In genomic region chr16:27002714-27003113, GRCm38 (mm10) we compare ENCODE assay signal across 32 mouse cellular contexts. TPM values are rescaled to one million over a fixed set of nuclear protein-coding genes. Genes with fewer than 3 reads are reported as not detected.
"Had no signal": no experiment of that assay in that cellular context is flagged by ENCODE, and none has a peak within 500 bp of the region (broad histone marks: within the 10 kb centered on the region; RNA-seq: fewer than 3 reads in every experiment).

No protein-coding gene starts in this region.

- H3K27me3 ChIP-seq: heart, embryonic 13.5 days; heart, embryonic 15.5 days; hindbrain, embryonic 13.5 days; hindbrain, embryonic 15.5 days; kidney, embryonic 15.5 days; limb, embryonic 13.5 days; limb, embryonic 15.5 days; liver, embryonic 13.5 days had no signal

- H3K27ac ChIP-seq: heart, adult 2 months; heart, embryonic 13.5 days; heart, embryonic 15.5 days; hindbrain, embryonic 13.5 days; hindbrain, embryonic 15.5 days; hindbrain, postnatal 0 days; kidney, embryonic 15.5 days; kidney, postnatal 0 days; limb, embryonic 13.5 days; limb, embryonic 15.5 days; liver, embryonic 13.5 days had no signal

- H3K9me3 ChIP-seq: heart, embryonic 13.5 days; heart, embryonic 15.5 days; hindbrain, embryonic 13.5 days; hindbrain, embryonic 15.5 days; kidney, embryonic 15.5 days; limb, embryonic 13.5 days; limb, embryonic 15.5 days; liver, embryonic 13.5 days had no signal

- H3K4me1 ChIP-seq: heart, embryonic 13.5 days; heart, embryonic 15.5 days; kidney, embryonic 15.5 days; limb, embryonic 15.5 days; liver, embryonic 13.5 days had no signal

- H3K36me3 ChIP-seq: heart, embryonic 13.5 days; heart, embryonic 15.5 days; hindbrain, embryonic 13.5 days; hindbrain, embryonic 15.5 days; kidney, embryonic 15.5 days; limb, embryonic 13.5 days; limb, embryonic 15.5 days; liver, embryonic 13.5 days had no signal

- DNase-seq: gastrocnemius, postnatal 14 days; gastrocnemius, postnatal 36 days; heart, adult 11 months; heart, adult 2 months; heart, postnatal 14 days; heart, postnatal 36 days; kidney, adult 11 months; kidney, adult 2 months; kidney, adult 9 months; kidney, postnatal 14 days; kidney, postnatal 36 days; layer of hippocampus, postnatal 36 days; left cerebral cortex, postnatal 4 days; liver, embryonic 13.5 days had no signal

- H3K9ac ChIP-seq: heart, embryonic 13.5 days; heart, embryonic 15.5 days; hindbrain, embryonic 13.5 days; hindbrain, embryonic 15.5 days; kidney, embryonic 15.5 days; limb, embryonic 13.5 days; limb, embryonic 15.5 days; liver, embryonic 13.5 days had no signal

- H3K4me3 ChIP-seq: heart, adult 2 months; heart, embryonic 13.5 days; heart, embryonic 15.5 days; hindbrain, embryonic 13.5 days; hindbrain, embryonic 15.5 days; kidney, embryonic 15.5 days; limb, embryonic 13.5 days; limb, embryonic 15.5 days; liver, embryonic 13.5 days had no signal

RNA-seq across cellular contexts. Expression of gene Gmnc, which starts 11.3 kb away (rescaled TPM):
- total RNA-seq: gastrocnemius, adult 18-20 months; gastrocnemius, adult 8-10 months; gastrocnemius, postnatal 14 days; gastrocnemius, postnatal 36 days; hematopoietic stem cell, adult 5-6 weeks had no signal
- polyA plus RNA-seq: heart, embryonic 11.5 days; heart, embryonic 13.5 days; heart, embryonic 15.5 days; heart, postnatal 0 days; intestine, embryonic 14.5 days; intestine, embryonic 16.5 days; kidney, embryonic 15.5 days; large intestine, adult 2 months; liver, embryonic 11.5 days; liver, embryonic 13.5 days had no signal
